Mouse (Mus musculus) sigmoid colon, adult 10 weeks (tissue): ENCODE data around the gene Hsd17b11. TPM values are rescaled to one million over a fixed set of nuclear protein-coding genes. Genes with fewer than 3 reads are reported as not detected.

ENCODE experiments used
- polyA plus RNA-seq: library from polyadenylated mRNA; stranded (reverse); fragments of 350-450 nt; fragmentation: Illumina TruSeq; extraction: RNeasy Lipid Tissue Mini Kit (QIAGEN cat#74804); gene quantifications from one replicate; pipeline ENCODE4 v1.2.3, GENCODE M21; 2014; ENCODE audit warnings: low read depth, low replicate concordance

The Hsd17b11 gene
- 157 TPM for polyA plus RNA-seq

GRCm38 (mm10) chr5:104021597-104022378, at the start of gene Hsd17b11:
Gene Hsd17b11 (minus strand): TSS chr5:104021919.

GRCm38 (mm10) chr5:104046256-104047199, 24.8 kb upstream of the Hsd17b11 start, which contains the start of gene Nudt9:
Gene Nudt9 (plus strand): TSS chr5:104046306.

GRCm38 (mm10) chr5:103977297-103977696, 44.4 kb downstream of the Hsd17b11 start, which contains the start of gene Hsd17b13:
Gene Hsd17b13 (minus strand): TSS chr5:103977410.

Other genes with a start within 250 kb of the Hsd17b11 start
- 2.1 TPM for gene Klhl8, start 110.7 kb downstream of the Hsd17b11 start, polyA plus RNA-seq
- 12.5 TPM for gene Hsd17b13, start 44.5 kb downstream of the Hsd17b11 start, polyA plus RNA-seq
- 8.6 TPM for gene Nudt9, start 24.4 kb upstream of the Hsd17b11 start, polyA plus RNA-seq
- gene Gm17660, start 55.7 kb upstream of the Hsd17b11 start, polyA plus RNA-seq = not detected
- 307 TPM for gene Sparcl1, start 91.8 kb upstream of the Hsd17b11 start, polyA plus RNA-seq
- gene Dspp, start 148.8 kb upstream of the Hsd17b11 start, polyA plus RNA-seq = not detected
- 0.28 TPM for gene Dmp1, start 180.7 kb upstream of the Hsd17b11 start, polyA plus RNA-seq